ENCODE assay signal across 9 mouse cellular contexts in the genomic region with DNA sequence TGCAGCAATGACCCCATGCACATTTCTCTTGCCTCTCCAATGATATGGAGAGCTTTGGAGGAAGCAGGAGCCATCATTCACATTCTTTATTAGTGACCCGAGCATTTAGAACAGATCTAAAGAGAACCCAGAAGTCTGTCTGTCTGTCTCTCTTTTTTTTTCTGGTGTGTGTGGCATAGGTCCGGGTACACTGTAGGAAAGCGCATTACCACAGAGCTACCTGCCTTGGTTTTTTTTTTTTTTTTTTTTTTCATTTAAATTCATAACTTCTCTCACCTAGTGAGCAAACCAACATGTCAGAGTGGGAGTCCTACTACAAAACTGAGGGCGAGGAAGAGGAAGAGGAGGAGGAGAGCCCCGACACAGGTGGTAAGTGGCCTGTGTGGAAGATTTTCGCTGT. TPM values are rescaled to one million over a fixed set of nuclear protein-coding genes. Genes with fewer than 3 reads are reported as not detected.
A peak's percentile ranks its signal among the peaks of the same experiment; 100 is the strongest.
DNase-seq lines count a peak whose midpoint lies in the region; ATAC-seq and TF ChIP-seq lines count a peak whose summit lies in the region.
"Had no signal": no experiment of that assay in that cellular context is flagged by ENCODE, and none has a peak within 500 bp of the region (broad histone marks: within the 10 kb centered on the region; RNA-seq: fewer than 3 reads in every experiment).

No protein-coding gene starts in this region.

- peak overlapping the region; percentile 91 for H3K4me2 ChIP-seq in lung, embryonic 14.5 days
- H3K4me2 ChIP-seq in embryonic facial prominence, embryonic 15.5 days (replicated peaks), result peak overlapping the region; percentile 81

- no peaks in the 10 kb centered on the region for H3K27me3 ChIP-seq in lung, embryonic 14.5 days (ENCODE audit: insufficient read depth, low read length)
- H3K27me3 ChIP-seq in embryonic facial prominence, embryonic 15.5 days, result no peaks in the 10 kb centered on the region
- no peaks in the 10 kb centered on the region for H3K27me3 ChIP-seq in limb, embryonic 10.5 days (ENCODE audit: low read depth, poor library complexity, severe bottlenecking)

- peak overlapping the region; percentile 76 for H3K27ac ChIP-seq in lung, embryonic 14.5 days (ENCODE audit: low read depth)
- H3K27ac ChIP-seq in embryonic facial prominence, embryonic 15.5 days (replicated peaks), result peak overlapping the region; percentile 65
- H3K27ac ChIP-seq in limb, embryonic 10.5 days, result peak overlapping the region; percentile 85
- peak overlapping the region; percentile 31; the same call in 1 of the 2 replicates for H3K27ac ChIP-seq in olfactory bulb, adult 2 months (ENCODE audit: insufficient read depth, low read depth, low read length)

- no peak for TF ChIP-seq CTCF in lung, embryonic 14.5 days (IDR thresholded peaks at IDR 0.05; ENCODE audit: low read depth)
- TF ChIP-seq CTCF in olfactory bulb, adult 2 months (IDR thresholded peaks at IDR 0.05; ENCODE audit: insufficient read depth, low read depth, low read length), result no peak

- peak overlapping the region; percentile 62 for H3K9ac ChIP-seq in lung, embryonic 14.5 days
- H3K9ac ChIP-seq in embryonic facial prominence, embryonic 15.5 days, result peak overlapping the region; percentile 70

- H3K4me3 ChIP-seq in lung, embryonic 14.5 days (ENCODE audit: low read depth, low read length), result peak overlapping the region; percentile 84
- H3K4me3 ChIP-seq in embryonic facial prominence, embryonic 15.5 days (replicated peaks), result peak overlapping the region; percentile 82
- H3K4me3 ChIP-seq in limb, embryonic 10.5 days, result peak overlapping the region; percentile 86
- H3K4me3 ChIP-seq in olfactory bulb, adult 2 months (ENCODE audit: insufficient read depth, low read depth, low read length), result peak overlapping the region; percentile 90

- peaks cover 21% of the 10 kb centered on the region for H3K36me3 ChIP-seq in lung, embryonic 14.5 days (ENCODE audit: insufficient read depth)
- peaks cover 4% of the 10 kb centered on the region; the same call in 1 of the 2 replicates for H3K36me3 ChIP-seq in embryonic facial prominence, embryonic 15.5 days
- H3K36me3 ChIP-seq in limb, embryonic 10.5 days, result peaks cover 42% of the 10 kb centered on the region

- no peak for TF ChIP-seq POLR2A in olfactory bulb, adult 2 months (IDR thresholded peaks at IDR 0.05; ENCODE audit: insufficient read depth, low read depth, low read length)

- 15% methylated on average over 6 of the region's 6 CpGs for WGBS in lung, embryonic 14.5 days
- 16% methylated on average over 6 of the region's 6 CpGs for WGBS in embryonic facial prominence, embryonic 15.5 days
- WGBS in limb, embryonic 10.5 days, result 32% methylated on average over 6 of the region's 6 CpGs
- 7% methylated on average over 6 of the region's 6 CpGs for WGBS in olfactory bulb, adult 2 months

- H3K9me3 ChIP-seq in lung, embryonic 14.5 days (ENCODE audit: low read depth, low read length), result no peaks in the 10 kb centered on the region
- H3K9me3 ChIP-seq in embryonic facial prominence, embryonic 15.5 days (replicated peaks), result no peaks in the 10 kb centered on the region
- no peaks in the 10 kb centered on the region for H3K9me3 ChIP-seq in limb, embryonic 10.5 days (replicated peaks)

- no peak for DNase-seq in lung, embryonic 14.5 days
- no peak for DNase-seq in lung, postnatal 10 days
- no peak for DNase-seq in limb, embryonic 10.5 days (ENCODE audit: low spot score)
- no peak for DNase-seq in layer of hippocampus, postnatal 10 days (ENCODE audit: low spot score in 2 of 2)
- DNase-seq in right cerebral cortex, adult 18-20 months, result no peak

- no peak for ATAC-seq in lung, embryonic 14.5 days (ENCODE audit: insufficient read depth)
- no peak for ATAC-seq in embryonic facial prominence, embryonic 15.5 days (ENCODE audit: insufficient number of reproducible peaks, low FRiP score, low TSS enrichment, low read depth)

- H3K4me1 ChIP-seq in lung, embryonic 14.5 days (ENCODE audit: insufficient read depth), result peaks cover 13% of the 10 kb centered on the region; the same call in 1 of the 2 replicates
- peaks cover 21% of the 10 kb centered on the region for H3K4me1 ChIP-seq in embryonic facial prominence, embryonic 15.5 days
- peaks cover 19% of the 10 kb centered on the region for H3K4me1 ChIP-seq in limb, embryonic 10.5 days
- peaks cover 5% of the 10 kb centered on the region for H3K4me1 ChIP-seq in olfactory bulb, adult 2 months (ENCODE audit: control insufficient read depth, insufficient read depth, low read length)

RNA-seq across cellular contexts. Expression of gene Desi1, which starts 16.8 kb away (rescaled TPM):
- polyA plus RNA-seq in lung, embryonic 14.5 days (2014; fragmentation: Nextera tagmentation; extraction: Ambion mirVana), result 23.0 and 26.8 TPM in 2 replicates
- polyA plus RNA-seq in embryonic facial prominence, embryonic 15.5 days (2015; fragmentation: Nextera tagmentation; extraction: Ambion mirVana), result 29.3 and 29.8 TPM in 2 replicates
- 33.7 and 40.3 TPM in 2 replicates for polyA plus RNA-seq in limb, embryonic 10.5 days (2016; fragmentation: Nextera tagmentation; extraction: Ambion mirVana)
- 107 TPM in 1 of 2 replicates, not detected in the other for polyA plus RNA-seq in olfactory bulb, adult 2 months (2012; ENCODE audit: insufficient read depth, insufficient read length, low replicate concordance, missing spikeins)
- total RNA-seq in layer of hippocampus, postnatal 10 days (2021), result 10 to 100 TPM; 86.3 to 99.3 TPM

RNA-seq across cellular contexts. Expression of gene Xrcc6, which starts 29.2 kb away (rescaled TPM):
- polyA plus RNA-seq in lung, embryonic 14.5 days (2014; fragmentation: Nextera tagmentation; extraction: Ambion mirVana), result 92.5 and 93.1 TPM in 2 replicates
- polyA plus RNA-seq in embryonic facial prominence, embryonic 15.5 days (2015; fragmentation: Nextera tagmentation; extraction: Ambion mirVana), result 75.5 and 82.1 TPM in 2 replicates
- polyA plus RNA-seq in limb, embryonic 10.5 days (2016; fragmentation: Nextera tagmentation; extraction: Ambion mirVana), result 112 and 113 TPM in 2 replicates
- polyA plus RNA-seq in olfactory bulb, adult 2 months (2012; ENCODE audit: insufficient read depth, insufficient read length, low replicate concordance, missing spikeins), result 1,163 TPM in 1 of 2 replicates, not detected in the other
- total RNA-seq in layer of hippocampus, postnatal 10 days (2021), result 10 to 100 TPM; 25.5 to 36.2 TPM

RNA-seq across cellular contexts. Expression of gene Snu13, which starts 30.6 kb away (rescaled TPM):
- 334 and 340 TPM in 2 replicates for polyA plus RNA-seq in lung, embryonic 14.5 days (2014; fragmentation: Nextera tagmentation; extraction: Ambion mirVana)
- polyA plus RNA-seq in embryonic facial prominence, embryonic 15.5 days (2015; fragmentation: Nextera tagmentation; extraction: Ambion mirVana), result 246 and 260 TPM in 2 replicates
- polyA plus RNA-seq in limb, embryonic 10.5 days (2016; fragmentation: Nextera tagmentation; extraction: Ambion mirVana), result 379 and 421 TPM in 2 replicates
- not detected in 2 replicates for polyA plus RNA-seq in olfactory bulb, adult 2 months (2012; ENCODE audit: insufficient read depth, insufficient read length, low replicate concordance, missing spikeins)
- total RNA-seq in layer of hippocampus, postnatal 10 days (2021), result 100 to 1,000 TPM in 1 of 2 experiments, 10 to 100 TPM in 1; 97.5 to 108 TPM

RNA-seq across cellular contexts. Expression of gene 1700029P11Rik, which starts 36.5 kb away (rescaled TPM):
- not detected in 2 replicates for polyA plus RNA-seq in lung, embryonic 14.5 days (2014; fragmentation: Nextera tagmentation; extraction: Ambion mirVana)
- polyA plus RNA-seq in embryonic facial prominence, embryonic 15.5 days (2015; fragmentation: Nextera tagmentation; extraction: Ambion mirVana), result not detected in 2 replicates
- not detected in 2 replicates for polyA plus RNA-seq in limb, embryonic 10.5 days (2016; fragmentation: Nextera tagmentation; extraction: Ambion mirVana)
- polyA plus RNA-seq in olfactory bulb, adult 2 months (2012; ENCODE audit: insufficient read depth, insufficient read length, low replicate concordance, missing spikeins), result not detected in 2 replicates
- total RNA-seq in layer of hippocampus, postnatal 10 days (2021), result not detected
- total RNA-seq: adrenal gland, adult 18-20 months had no signal
- polyA plus RNA-seq: large intestine, adult 2 months had no signal

RNA-seq across cellular contexts. Expression of gene 4930407I10Rik, which starts 42.1 kb away (rescaled TPM):
- polyA plus RNA-seq in lung, embryonic 14.5 days (2014; fragmentation: Nextera tagmentation; extraction: Ambion mirVana), result not detected in 2 replicates
- not detected in 2 replicates for polyA plus RNA-seq in embryonic facial prominence, embryonic 15.5 days (2015; fragmentation: Nextera tagmentation; extraction: Ambion mirVana)
- not detected in 2 replicates for polyA plus RNA-seq in limb, embryonic 10.5 days (2016; fragmentation: Nextera tagmentation; extraction: Ambion mirVana)
- polyA plus RNA-seq in olfactory bulb, adult 2 months (2012; ENCODE audit: insufficient read depth, insufficient read length, low replicate concordance, missing spikeins), result not detected in 2 replicates
- total RNA-seq in layer of hippocampus, postnatal 10 days (2021), result not detected
- total RNA-seq: adrenal gland, adult 18-20 months had no signal
- polyA plus RNA-seq: large intestine, adult 2 months had no signal

Comparison
In these comparisons a context has a peak if more than half of its experiments do, and no peak if none do; other contexts are left out.
1. H3K27ac ChIP-seq: peak in every context shown above with its lines; median percentile 85 in limb, embryonic 10.5 days; 76 in lung, embryonic 14.5 days; 65 in embryonic facial prominence, embryonic 15.5 days; 31 in olfactory bulb, adult 2 months.